In genomic region chr7:109185564-109185963, GRCm38 (mm10) we compare ENCODE assay signal across 26 mouse cellular contexts. TPM values are rescaled to one million over a fixed set of nuclear protein-coding genes. Genes with fewer than 3 reads are reported as not detected.
DNase-seq lines count a peak whose midpoint lies in the region; ATAC-seq and TF ChIP-seq lines count a peak whose summit lies in the region.
"Had no signal": no experiment of that assay in that cellular context is flagged by ENCODE, and none has a peak within 500 bp of the region (broad histone marks: within the 10 kb centered on the region; RNA-seq: fewer than 3 reads in every experiment).

No protein-coding gene starts in this region.

- no peak overlapping the region for H3K4me2 ChIP-seq in midbrain, embryonic 12.5 days (replicated peaks)
- H3K4me2 ChIP-seq in midbrain, embryonic 14.5 days (ENCODE audit: low read length), result no peak overlapping the region
- H3K4me2 ChIP-seq: embryonic facial prominence, embryonic 12.5 days; embryonic facial prominence, embryonic 15.5 days; forebrain, embryonic 12.5 days; forebrain, embryonic 15.5 days; heart, embryonic 12.5 days; heart, embryonic 15.5 days; hindbrain, embryonic 12.5 days; hindbrain, embryonic 15.5 days had no signal

- H3K27me3 ChIP-seq in midbrain, embryonic 12.5 days, result peaks cover 17% of the 10 kb centered on the region
- no peaks in the 10 kb centered on the region for H3K27me3 ChIP-seq in midbrain, embryonic 14.5 days (ENCODE audit: control insufficient read depth, insufficient read depth, low read length)
- H3K27me3 ChIP-seq: embryonic facial prominence, embryonic 15.5 days; heart, embryonic 12.5 days; heart, embryonic 15.5 days had no signal

- H3K9ac ChIP-seq in midbrain, embryonic 12.5 days (replicated peaks), result no peak overlapping the region
- no peak overlapping the region for H3K9ac ChIP-seq in midbrain, embryonic 14.5 days (replicated peaks; ENCODE audit: low read length)
- H3K9ac ChIP-seq: embryonic facial prominence, embryonic 12.5 days; embryonic facial prominence, embryonic 15.5 days; forebrain, embryonic 12.5 days; forebrain, embryonic 15.5 days; heart, embryonic 12.5 days; heart, embryonic 15.5 days; hindbrain, embryonic 12.5 days; hindbrain, embryonic 15.5 days had no signal

- 42% methylated on average over 5 of the region's 5 CpGs for WGBS in midbrain, embryonic 12.5 days
- WGBS in midbrain, embryonic 14.5 days, result 39% methylated on average over 5 of the region's 5 CpGs

- peak; percentile 32; the same call in 1 of the 2 replicates for ATAC-seq in midbrain, embryonic 12.5 days (ENCODE audit: low FRiP score, low read depth)
- no peak for ATAC-seq in midbrain, embryonic 14.5 days (ENCODE audit: low FRiP score, low TSS enrichment)
- ATAC-seq in megakaryocyte progenitor cell, adult 5-6 weeks (replicated peaks; ENCODE audit: poor library complexity), result peak; percentile 64
- ATAC-seq: CD4-positive, CD25-positive, alpha-beta regulatory T cell, adult 4 months; forebrain, embryonic 15.5 days had no signal

- peaks cover 20% of the 10 kb centered on the region for H3K4me1 ChIP-seq in midbrain, embryonic 12.5 days
- H3K4me1 ChIP-seq in midbrain, embryonic 14.5 days (ENCODE audit: control insufficient read depth, insufficient read depth, low read length), result peaks cover 7% of the 10 kb centered on the region
- H3K4me1 ChIP-seq: embryonic facial prominence, embryonic 12.5 days; embryonic facial prominence, embryonic 15.5 days had no signal

- H3K9me3 ChIP-seq in midbrain, embryonic 12.5 days, result no peaks in the 10 kb centered on the region
- H3K9me3 ChIP-seq in midbrain, embryonic 14.5 days (ENCODE audit: control insufficient read depth, low read length), result no peaks in the 10 kb centered on the region
- H3K9me3 ChIP-seq: embryonic facial prominence, embryonic 12.5 days; embryonic facial prominence, embryonic 15.5 days; forebrain, embryonic 12.5 days; forebrain, embryonic 15.5 days; heart, embryonic 12.5 days; heart, embryonic 15.5 days; hindbrain, embryonic 12.5 days; hindbrain, embryonic 15.5 days had no signal

- H3K27ac ChIP-seq in layer of hippocampus, adult 2 months, result peak overlapping the region; percentile 25; the same call in 1 of the 2 replicates
- H3K27ac ChIP-seq in midbrain, embryonic 12.5 days (replicated peaks), result peak overlapping the region; percentile 52
- H3K27ac ChIP-seq in midbrain, embryonic 14.5 days (replicated peaks; ENCODE audit: low read depth, low read length), result no peak overlapping the region
- H3K27ac ChIP-seq: embryonic facial prominence, embryonic 12.5 days; embryonic facial prominence, embryonic 15.5 days; forebrain, embryonic 12.5 days; forebrain, embryonic 15.5 days; heart, embryonic 15.5 days; hindbrain, embryonic 12.5 days; hindbrain, embryonic 15.5 days had no signal

- no peak overlapping the region for H3K4me3 ChIP-seq in layer of hippocampus, adult 2 months
- no peak overlapping the region for H3K4me3 ChIP-seq in midbrain, embryonic 12.5 days
- no peak overlapping the region for H3K4me3 ChIP-seq in midbrain, embryonic 14.5 days (replicated peaks; ENCODE audit: low read depth, low read length)
- H3K4me3 ChIP-seq: embryonic facial prominence, embryonic 12.5 days; embryonic facial prominence, embryonic 15.5 days; forebrain, embryonic 12.5 days; forebrain, embryonic 15.5 days; heart, embryonic 12.5 days; heart, embryonic 15.5 days; hindbrain, embryonic 12.5 days; hindbrain, embryonic 15.5 days had no signal

- no peak for DNase-seq in layer of hippocampus, adult 2 months (ENCODE audit: low spot score in 2 of 2)
- no peak for DNase-seq in layer of hippocampus, postnatal 25 days (ENCODE audit: extremely low spot score in 1 of 2, low spot score in 1 of 2)
- DNase-seq in midbrain, embryonic 14.5 days, result no peak
- no peak for DNase-seq in kidney, postnatal 10 days
- DNase-seq: adrenal gland, postnatal 14 days; cerebellum, adult 11 months; cerebellum, adult 2 months; cerebellum, adult 9-11 months; cerebellum, postnatal 25 days; gastrocnemius, postnatal 10 days; gastrocnemius, postnatal 36 days; heart, adult 18-20 months; heart, postnatal 10 days; heart, postnatal 36 days had no signal

- no peaks in the 10 kb centered on the region for H3K36me3 ChIP-seq in midbrain, embryonic 12.5 days
- no peaks in the 10 kb centered on the region for H3K36me3 ChIP-seq in midbrain, embryonic 14.5 days (ENCODE audit: control insufficient read depth, insufficient read depth, low read length)
- H3K36me3 ChIP-seq: embryonic facial prominence, embryonic 12.5 days; embryonic facial prominence, embryonic 15.5 days; forebrain, embryonic 12.5 days; forebrain, embryonic 15.5 days; heart, embryonic 12.5 days; heart, embryonic 15.5 days; hindbrain, embryonic 12.5 days; hindbrain, embryonic 15.5 days had no signal

- TF ChIP-seq CTCF in layer of hippocampus, adult 2 months (conservative IDR thresholded peaks at IDR 0.05), result no peak

RNA-seq across cellular contexts. Expression of gene Lmo1, which starts 10.6 kb away (rescaled TPM):
- 10 to 100 TPM; 62.5 to 67.0 TPM for total RNA-seq in layer of hippocampus, adult 2 months (2021)
- 10 to 100 TPM; 63.2 to 72.8 TPM for total RNA-seq in layer of hippocampus, postnatal 25 days (2021)
- polyA plus RNA-seq in midbrain, embryonic 12.5 days (2016; fragmentation: Nextera tagmentation; extraction: Ambion mirVana), result 149 and 177 TPM in 2 replicates
- polyA plus RNA-seq in midbrain, embryonic 14.5 days (2014; fragmentation: Nextera tagmentation; extraction: Ambion mirVana), result 170 and 189 TPM in 2 replicates
- 16.9 and 18.4 TPM in 2 replicates for total RNA-seq in megakaryocyte progenitor cell, adult 5-6 weeks (2015)
- 7.2 and 7.7 TPM in 2 replicates for total RNA-seq in megakaryocyte progenitor cell, adult 5-6 weeks (2017)
- total RNA-seq: MEL had no signal
- polyA plus RNA-seq: CD4-positive, CD25-positive, alpha-beta regulatory T cell, adult 4 months had no signal
